Mouse (Mus musculus): ENCODE results near the gene Sbno1.

Gene Sbno1

GRCm38 (mm10) chr5:124334392-124334791 is 91.4 kb downstream of the Sbno1 start:
- TF ChIP-seq GATA4 (IDR thresholded peaks at IDR 0.05; ENCODE audit: insufficient replicate concordance, low read length): no peak

GRCm38 (mm10) chr5:124330086-124330485 is 95.7 kb downstream of the Sbno1 start:
- TF ChIP-seq GATA4 (IDR thresholded peaks at IDR 0.05; ENCODE audit: insufficient replicate concordance, low read length): no peak

GRCm38 (mm10) chr5:124327510-124328364 is 98.1 kb downstream of the Sbno1 start, which contains the start of the genes Mphosph9 and 2810006K23Rik:
Gene Mphosph9, minus strand, starts transcription at chr5:124327972.
Gene 2810006K23Rik, plus strand, starts transcription at chr5:124328089.
- peak; percentile 56; the same call in 1 of the 2 replicates for TF ChIP-seq GATA4 (IDR thresholded peaks at IDR 0.05; ENCODE audit: insufficient replicate concordance, low read length)

- TF ChIP-seq GATA4 (IDR thresholded peaks at IDR 0.05; ENCODE audit: insufficient replicate concordance, low read length): no peak
Observed at GRCm38 (mm10) chr5:124326829-124327228, 99.0 kb downstream of the Sbno1 start.

Data from liver, adult (tissue).